Mouse (Mus musculus) heart, embryonic 10.5 days (tissue): ENCODE results near the gene Gm20388. TPM values are rescaled to one million over a fixed set of nuclear protein-coding genes. Genes with fewer than 3 reads are reported as not detected.

Experiments
- DNase-seq: peaks from one replicate; pipeline ENCODE4 v3.0.0-alpha.2; 2017; ENCODE audit warnings: low spot score
- H3K27ac ChIP-seq: fragments of 300-500 bp; sonication (generic); 2 replicates; pipeline ENCODE4 v1.5.1; 2016; ENCODE audit warnings: mild to moderate bottlenecking
- H3K27me3 ChIP-seq: fragments of 300-500 bp; sonication (generic); 2 replicates; pipeline ENCODE4 v1.6.1; 2016; ENCODE audit warnings: mild to moderate bottlenecking; ENCODE audit not compliant: poor library complexity, insufficient read depth, severe bottlenecking
- H3K36me3 ChIP-seq: fragments of 300-500 bp; sonication (generic); 2 replicates; pipeline ENCODE4 v1.6.1; 2016; ENCODE audit warnings: mild to moderate bottlenecking, moderate library complexity
- H3K4me1 ChIP-seq: fragments of 300-500 bp; sonication (generic); 2 replicates; pipeline ENCODE4 v1.6.1; 2016; ENCODE audit warnings: mild to moderate bottlenecking
- H3K4me3 ChIP-seq: fragments of 300-500 bp; sonication (generic); 2 replicates; pipeline ENCODE4 v1.5.1; 2016; ENCODE audit warnings: mild to moderate bottlenecking, moderate library complexity
- H3K9me3 ChIP-seq: fragments of 300-500 bp; sonication (generic); 2 replicates; pipeline ENCODE4 v1.6.1; 2016; ENCODE audit warnings: mild to moderate bottlenecking, moderate library complexity
- WGBS: fragments of 180-500 bp; shearing (Covaris S2); methylation state at CpG from one replicate; pipeline ENCODE4 v1.1.7; 2016; 5-methylcytosine and 5-hydroxymethylcytosine counted together
- polyA plus RNA-seq: library from polyadenylated mRNA; unstranded; fragments of >200 nt; fragmentation: Nextera tagmentation; extraction: Ambion mirVana; gene quantifications from 2 replicates; pipeline ENCODE4 v1.2.1, GENCODE M21; 2016

Gm20388 gene
- polyA plus RNA-seq, 1 experiment from 2014 or later = 4.5 TPM

GRCm38 (mm10) chr8:120505082-120505511 is 594.5 kb downstream of the Gm20388 start:
- 5% methylated on average over 19 of the region's 19 CpGs for WGBS

GRCm38 (mm10) chr8:120505619-120506310 is 595.1 kb downstream of the Gm20388 start:
- H3K9me3 ChIP-seq = no peaks in the 10 kb centered on the region
- H3K4me3 ChIP-seq = peak overlapping the region; percentile 45
- no peak for DNase-seq
- H3K4me1 ChIP-seq = peaks cover 99% of the 10 kb centered on the region
- no peaks in the 10 kb centered on the region for H3K27me3 ChIP-seq
- peak overlapping the region; percentile 83 for H3K27ac ChIP-seq
- WGBS = 38% methylated on average over 23 of the region's 23 CpGs
- no peaks in the 10 kb centered on the region; the same call in 1 of the 2 replicates for H3K36me3 ChIP-seq

More at GRCm38 (mm10) chr8:120505082-120505511, 594.5 kb downstream of the Gm20388 start:
- no peak for DNase-seq
- Histone ChIP-seq H3K27me3 (no peaks in the 10 kb centered on the region), H3K27ac (peak overlapping the region; percentile 83), H3K4me1 (peaks cover 99% of the 10 kb centered on the region), H3K36me3 (no peaks in the 10 kb centered on the region; the same call in 1 of the 2 replicates), H3K9me3 (no peaks in the 10 kb centered on the region), H3K4me3 (peak overlapping the region; percentile 45)

GRCm38 (mm10) chr8:120506562-120506961 is 595.9 kb downstream of the Gm20388 start:
- Histone ChIP-seq H3K36me3 (no peaks in the 10 kb centered on the region; the same call in 1 of the 2 replicates), H3K27ac (peak overlapping the region; percentile 83; the same call in 1 of the 2 replicates), H3K9me3 (no peaks in the 10 kb centered on the region), H3K27me3 (no peaks in the 10 kb centered on the region), H3K4me3 (no peak overlapping the region), H3K4me1 (peaks cover 99% of the 10 kb centered on the region)
- 51% methylated on average over 2 of the region's 2 CpGs for WGBS
- no peak for DNase-seq

GRCm38 (mm10) chr8:120507290-120507689 is 596.6 kb downstream of the Gm20388 start:
- peaks cover 99% of the 10 kb centered on the region for H3K4me1 ChIP-seq

GRCm38 (mm10) chr8:120509136-120510034 is 598.7 kb downstream of the Gm20388 start:
- WGBS = 3% methylated on average over 21 of the region's 21 CpGs
- no peaks in the 10 kb centered on the region for H3K9me3 ChIP-seq
- peak; percentile 90 for DNase-seq
- H3K4me3 ChIP-seq = peak overlapping the region; percentile 37
- peaks cover 99% of the 10 kb centered on the region for H3K4me1 ChIP-seq
- H3K27ac ChIP-seq = peak overlapping the region; percentile 83
- no peaks in the 10 kb centered on the region for H3K27me3 ChIP-seq
- no peaks in the 10 kb centered on the region; the same call in 1 of the 2 replicates for H3K36me3 ChIP-seq

More at GRCm38 (mm10) chr8:120507290-120507689, 596.6 kb downstream of the Gm20388 start:
- no peak overlapping the region for H3K4me3 ChIP-seq
- H3K27ac ChIP-seq = 0 out of 2 replicates have a peak overlapping the region, but pooled peaks have one; percentile 18
- H3K9me3 ChIP-seq = no peaks in the 10 kb centered on the region
- no peaks in the 10 kb centered on the region; the same call in 1 of the 2 replicates for H3K36me3 ChIP-seq
- no peak for DNase-seq
- 85% methylated on average over 9 of the region's 9 CpGs for WGBS
- no peaks in the 10 kb centered on the region for H3K27me3 ChIP-seq

- no peaks in the 10 kb centered on the region for H3K27me3 ChIP-seq
- DNase-seq = no peak
- 10% methylated on average over 6 of the region's 6 CpGs for WGBS
Measured at GRCm38 (mm10) chr8:120510035-120510416, 599.4 kb downstream of the Gm20388 start.

GRCm38 (mm10) chr8:120510863-120511457 is 600.3 kb downstream of the Gm20388 start:
- Histone ChIP-seq H3K36me3 (no peaks in the 10 kb centered on the region; the same call in 1 of the 2 replicates), H3K4me3 (peak overlapping the region; percentile 37), H3K27ac (peak overlapping the region; percentile 83), H3K9me3 (no peaks in the 10 kb centered on the region), H3K27me3 (no peaks in the 10 kb centered on the region), H3K4me1 (peaks cover 99% of the 10 kb centered on the region)
- WGBS = 7% methylated on average over 5 of the region's 5 CpGs
- DNase-seq = no peak

More at GRCm38 (mm10) chr8:120510035-120510416, 599.4 kb downstream of the Gm20388 start:
- H3K4me1 ChIP-seq = peaks cover 99% of the 10 kb centered on the region
- H3K9me3 ChIP-seq = no peaks in the 10 kb centered on the region
- H3K36me3 ChIP-seq = no peaks in the 10 kb centered on the region; the same call in 1 of the 2 replicates
- peak overlapping the region; percentile 83 for H3K27ac ChIP-seq
- peak overlapping the region; percentile 37 for H3K4me3 ChIP-seq

DNA sequence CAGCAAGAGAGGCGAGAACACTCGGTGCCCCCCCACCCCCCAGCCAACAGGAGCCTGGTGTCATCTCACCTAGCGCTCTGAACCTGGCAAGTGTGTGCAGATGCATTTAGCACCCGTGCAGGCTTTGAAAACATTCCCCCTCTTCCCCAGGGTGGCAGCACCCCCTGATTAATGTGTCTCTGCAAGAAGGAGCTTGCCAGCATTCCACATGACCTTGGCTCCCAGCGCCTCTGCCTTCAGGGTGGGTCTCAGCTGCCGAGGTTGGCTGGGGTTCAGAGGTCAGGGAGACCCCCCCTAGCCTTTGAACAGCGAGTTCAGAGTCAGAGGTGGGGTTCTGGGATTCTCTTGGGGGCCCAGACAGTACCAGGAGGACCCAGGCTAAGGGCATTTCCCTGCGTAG is 601.1 kb downstream of the Gm20388 start:
- peaks cover 99% of the 10 kb centered on the region for H3K4me1 ChIP-seq
- peak overlapping the region; percentile 37; the same call in 1 of the 2 replicates for H3K4me3 ChIP-seq
- no peak for DNase-seq
- H3K27me3 ChIP-seq = no peaks in the 10 kb centered on the region
- H3K36me3 ChIP-seq = no peaks in the 10 kb centered on the region
- H3K27ac ChIP-seq = peak overlapping the region; percentile 83
- no peaks in the 10 kb centered on the region for H3K9me3 ChIP-seq
- WGBS = 30% methylated on average over 8 of the region's 8 CpGs

DNA sequence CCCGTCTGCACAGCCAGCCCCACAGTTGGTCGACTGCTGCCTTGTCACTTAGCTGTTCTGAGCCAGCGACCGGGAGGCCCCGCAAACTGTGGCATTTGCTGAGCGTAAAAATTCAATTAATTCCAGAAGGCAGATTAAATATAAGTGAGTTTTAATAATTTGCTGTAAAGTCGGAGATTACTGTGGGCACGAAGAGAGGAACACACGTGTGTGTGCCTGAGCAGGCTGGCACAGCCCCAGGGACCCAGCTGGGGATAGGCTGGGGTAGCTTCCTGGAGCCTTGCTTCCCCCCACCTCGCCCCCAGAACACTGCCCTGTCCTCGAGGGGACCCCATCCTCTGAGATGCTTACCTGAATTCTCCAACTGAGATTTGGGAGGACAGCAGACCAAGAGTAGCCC is 601.7 kb downstream of the Gm20388 start:
- no peak for DNase-seq
- peak overlapping the region; percentile 83 for H3K27ac ChIP-seq
- H3K27me3 ChIP-seq = no peaks in the 10 kb centered on the region
- H3K36me3 ChIP-seq = no peaks in the 10 kb centered on the region
- WGBS = 43% methylated on average over 11 of the region's 11 CpGs
- no peaks in the 10 kb centered on the region for H3K9me3 ChIP-seq
- no peak overlapping the region for H3K4me3 ChIP-seq
- H3K4me1 ChIP-seq = peaks cover 100% of the 10 kb centered on the region

DNA sequence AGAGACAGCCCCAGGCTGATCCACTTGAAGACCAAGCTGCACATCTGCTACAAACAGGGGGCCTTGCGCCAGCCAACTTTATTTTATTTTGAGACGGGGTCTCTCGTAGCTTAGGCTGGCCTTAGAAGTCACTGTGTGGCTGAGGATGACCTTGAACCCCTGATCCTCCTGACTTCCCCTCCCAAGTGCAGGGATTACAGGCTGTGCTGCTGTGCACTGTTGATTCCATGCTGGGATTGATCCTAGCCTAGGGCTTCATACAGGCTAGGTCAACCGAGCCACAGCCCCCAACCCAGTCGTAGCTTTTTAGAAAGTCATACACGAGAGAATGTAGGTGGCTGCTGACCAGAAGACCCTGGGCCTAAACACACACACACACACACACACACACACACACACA is 602.5 kb downstream of the Gm20388 start:
- Histone ChIP-seq H3K4me1 (peaks cover 100% of the 10 kb centered on the region), H3K4me3 (peak overlapping the region; percentile 19; the same call in 1 of the 2 replicates), H3K36me3 (no peaks in the 10 kb centered on the region), H3K9me3 (no peaks in the 10 kb centered on the region), H3K27me3 (no peaks in the 10 kb centered on the region), H3K27ac (peak overlapping the region; percentile 72)
- DNase-seq = no peak
- 41% methylated on average over 6 of the region's 6 CpGs for WGBS

DNA sequence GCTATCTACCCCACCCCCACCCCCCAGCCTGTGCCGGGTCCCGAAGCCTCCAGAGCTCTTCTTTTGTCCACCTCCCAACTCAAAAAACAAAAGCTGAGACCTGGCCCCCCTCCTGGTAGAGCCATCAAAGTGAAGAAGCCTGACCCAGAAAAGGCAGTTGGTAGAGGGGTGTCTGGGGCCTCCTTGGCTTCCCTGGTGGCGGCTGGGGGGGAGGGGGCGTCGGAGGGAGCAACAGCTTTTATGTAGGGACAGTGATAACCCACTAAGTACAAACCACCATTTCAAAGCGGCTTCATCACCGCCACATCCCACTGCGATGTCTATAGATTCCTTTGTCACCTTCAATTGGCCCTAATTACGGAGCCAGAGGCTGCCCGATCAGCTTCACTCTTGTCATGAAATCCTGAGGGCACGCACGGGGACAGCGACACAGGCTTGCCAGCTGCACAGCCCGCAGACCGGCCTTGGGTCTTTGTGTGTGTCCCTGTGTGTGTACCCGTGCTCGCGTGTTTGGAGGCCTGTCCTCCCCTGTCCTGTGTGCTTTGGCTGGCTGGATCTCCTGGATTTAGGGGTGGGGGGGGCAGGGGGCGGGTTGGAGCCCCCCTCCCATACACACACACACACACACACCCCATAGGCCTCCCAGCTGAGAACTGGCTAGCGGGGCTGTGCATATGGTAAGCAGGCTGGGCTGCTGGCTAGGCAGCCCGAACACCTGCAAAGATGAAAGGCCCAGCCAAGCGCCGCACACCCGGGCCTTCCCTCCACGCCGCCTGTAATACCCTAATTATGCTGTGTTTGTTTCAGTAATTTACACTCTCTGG is 603.2 kb downstream of the Gm20388 start:
- 24% methylated on average over 25 of the region's 26 CpGs for WGBS
- Histone ChIP-seq H3K27ac (peak overlapping the region; percentile 72), H3K4me1 (peaks cover 100% of the 10 kb centered on the region), H3K27me3 (no peaks in the 10 kb centered on the region), H3K4me3 (peak overlapping the region; percentile 19; the same call in 1 of the 2 replicates), H3K9me3 (no peaks in the 10 kb centered on the region), H3K36me3 (no peaks in the 10 kb centered on the region)
- DNase-seq = no peak
